Mouse (Mus musculus): ENCODE results near the gene Lfng.

The Lfng gene

DNA sequence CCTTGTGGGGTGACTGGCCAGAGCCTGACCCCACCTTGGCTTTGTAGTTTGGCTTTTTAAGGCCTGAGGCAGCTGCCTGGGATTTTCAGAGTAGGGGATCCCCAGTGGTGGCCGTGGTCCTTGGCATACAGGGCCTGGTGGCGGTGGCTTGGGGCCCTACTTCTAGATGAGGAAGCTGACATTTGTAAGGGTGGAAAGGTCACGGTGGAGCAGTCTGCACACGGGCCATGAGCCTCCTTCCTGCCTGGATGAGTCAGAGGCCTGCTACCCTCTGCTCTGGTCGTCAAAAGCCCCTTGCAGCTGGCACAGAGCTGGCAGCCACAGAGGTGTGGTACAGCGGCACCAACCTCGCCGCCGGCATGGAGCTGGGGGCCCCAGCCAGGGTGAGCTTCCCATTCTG, 9.6 kb downstream of the Lfng start:
- peak; percentile 90 for DNase-seq (ENCODE audit: low read depth)

DNA sequence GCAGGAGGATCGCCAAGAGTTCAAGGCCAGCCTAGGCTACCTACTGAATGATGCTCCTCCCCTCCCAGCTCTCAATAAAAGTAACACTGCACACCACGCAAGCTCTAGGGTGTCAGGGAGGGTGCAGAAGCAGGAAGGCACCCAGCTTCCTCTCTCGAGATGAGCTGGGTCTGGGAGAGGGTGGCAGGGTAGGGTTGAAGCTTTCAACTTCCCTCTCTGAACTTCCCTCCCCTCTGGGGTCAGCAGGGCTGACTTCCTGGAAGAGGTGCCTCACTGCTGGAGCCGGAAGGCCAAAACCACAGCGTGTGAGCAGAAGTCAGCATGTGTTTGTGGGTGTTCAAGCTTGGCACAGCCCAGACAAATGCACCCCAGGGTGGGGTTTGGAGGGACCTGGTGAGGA, 10.6 kb downstream of the Lfng start:
- peak; percentile 90 for DNase-seq (ENCODE audit: low read depth)

- DNase-seq (ENCODE audit: low read depth): peak; percentile 93
These were observed 12.1 kb downstream of the Lfng start for GRCm38 (mm10) chr5:140619151-140619771.

DNA sequence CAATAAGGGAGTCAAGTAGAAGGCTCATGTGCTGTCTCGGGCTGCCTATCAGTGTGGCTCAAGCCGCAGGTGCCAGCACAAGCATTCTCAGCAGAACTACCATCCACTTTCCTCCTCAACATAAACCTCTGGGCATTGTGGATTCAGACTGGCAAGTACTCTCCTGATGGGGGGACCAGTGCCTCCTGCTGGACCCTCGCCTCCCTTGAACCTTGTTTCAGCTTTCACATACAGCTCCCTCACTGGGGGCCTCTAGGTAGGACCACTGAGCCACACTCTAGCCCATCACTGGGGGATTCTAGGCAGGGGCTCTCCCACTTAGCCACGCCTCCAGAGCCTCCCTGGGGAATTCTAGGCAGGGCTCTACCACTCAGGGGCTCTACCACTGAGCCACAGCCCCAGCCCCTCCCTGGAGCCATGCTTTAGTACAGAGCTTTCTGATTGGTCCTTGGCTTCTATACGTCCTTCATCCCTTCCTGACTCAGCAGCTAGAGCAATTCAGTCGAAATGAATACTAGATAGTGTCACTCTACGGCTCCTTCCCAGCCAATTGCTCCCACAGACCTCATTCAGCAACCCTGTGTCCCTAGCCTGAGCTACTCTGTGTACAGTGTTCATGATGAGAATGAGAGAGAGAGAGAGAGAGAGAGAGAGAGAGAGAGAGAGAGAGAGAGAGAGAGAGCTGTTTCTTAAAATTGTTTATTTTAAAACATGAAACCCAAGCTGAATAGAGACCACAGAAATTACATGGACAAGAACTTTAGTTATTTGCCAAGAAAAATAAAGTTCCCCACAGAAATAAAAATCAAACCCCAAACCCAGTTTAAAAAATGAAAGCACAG, 13.0 kb downstream of the Lfng start:
- peak; percentile 50 for DNase-seq (ENCODE audit: low read depth)

DNA sequence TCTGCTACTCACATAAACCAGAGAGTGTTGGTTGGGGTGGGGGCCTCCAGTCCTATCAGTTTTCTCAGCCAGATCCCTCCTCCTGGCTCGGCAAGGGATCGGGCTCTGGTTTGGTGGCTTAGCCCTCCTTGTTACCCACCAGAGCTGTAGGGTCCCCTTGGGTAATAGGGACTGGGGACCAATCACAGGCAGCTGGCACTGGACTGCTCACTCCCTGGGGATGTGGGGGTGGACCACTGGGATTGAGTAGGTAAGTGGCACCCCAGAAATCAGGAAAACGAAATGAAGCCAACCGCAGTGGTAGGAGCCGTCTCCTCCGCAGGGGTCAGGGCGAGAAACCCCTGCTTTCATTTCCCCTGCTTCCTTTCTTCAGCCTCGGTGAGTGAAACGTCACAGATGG, 14.0 kb downstream of the Lfng start:
- no peak for DNase-seq (ENCODE audit: low read depth)

DNA sequence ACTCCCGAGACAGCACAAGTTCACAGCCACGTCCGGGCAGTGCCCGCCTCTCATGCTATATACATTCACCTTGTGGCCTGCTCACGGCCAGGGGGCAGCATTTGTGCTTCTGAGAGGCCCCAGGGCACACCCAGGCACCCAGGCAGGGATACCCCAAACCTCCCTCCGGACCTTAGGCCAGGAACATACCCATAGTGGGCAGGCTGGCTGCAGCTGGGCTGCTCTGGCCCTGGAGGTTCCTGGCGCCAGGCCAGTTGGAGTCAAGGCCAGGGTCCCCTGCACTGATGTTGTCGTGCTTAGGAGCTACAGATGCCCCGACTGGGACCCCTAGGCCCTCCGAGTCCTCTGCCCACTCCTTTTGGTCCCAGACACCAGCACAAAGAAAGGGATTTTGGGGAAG, 14.4 kb downstream of the Lfng start:
- no peak for DNase-seq (ENCODE audit: low read depth)

DNA sequence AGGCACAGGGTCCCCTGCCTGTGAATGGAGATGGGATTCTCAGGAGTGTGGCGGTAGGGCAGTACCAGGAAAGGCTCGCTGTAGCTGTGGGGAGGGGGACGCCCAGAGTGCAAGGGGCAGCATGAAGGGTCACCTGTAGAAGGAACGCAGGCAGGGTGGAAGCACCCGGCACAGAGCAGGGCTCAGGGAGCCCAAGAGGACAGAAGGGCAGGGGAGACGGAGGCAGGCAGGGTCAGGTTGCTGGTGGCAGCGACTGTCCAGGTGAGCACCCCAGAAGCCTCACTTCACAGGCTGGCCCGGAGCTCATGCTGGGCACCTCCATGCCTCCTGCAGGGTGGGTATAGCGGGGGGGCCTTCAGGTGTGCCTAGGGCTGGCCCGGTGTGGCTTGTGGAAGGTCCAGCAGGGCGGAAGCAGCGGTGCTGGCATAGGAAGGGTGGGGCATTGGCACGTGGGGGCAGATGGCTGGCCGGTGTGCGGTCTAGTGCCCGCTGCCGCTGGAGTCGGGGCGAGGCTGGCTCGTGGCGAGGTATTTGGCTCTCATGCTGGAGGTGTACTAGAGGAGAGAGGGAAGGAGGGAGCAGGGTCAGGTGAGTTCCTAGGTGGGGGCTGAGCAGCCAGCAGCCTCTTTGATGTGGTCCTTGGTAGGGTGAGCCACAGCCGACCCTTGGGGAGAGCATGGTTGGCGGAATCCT, 16.0 kb downstream of the Lfng start:
- no peak for DNase-seq (ENCODE audit: low read depth)

DNA sequence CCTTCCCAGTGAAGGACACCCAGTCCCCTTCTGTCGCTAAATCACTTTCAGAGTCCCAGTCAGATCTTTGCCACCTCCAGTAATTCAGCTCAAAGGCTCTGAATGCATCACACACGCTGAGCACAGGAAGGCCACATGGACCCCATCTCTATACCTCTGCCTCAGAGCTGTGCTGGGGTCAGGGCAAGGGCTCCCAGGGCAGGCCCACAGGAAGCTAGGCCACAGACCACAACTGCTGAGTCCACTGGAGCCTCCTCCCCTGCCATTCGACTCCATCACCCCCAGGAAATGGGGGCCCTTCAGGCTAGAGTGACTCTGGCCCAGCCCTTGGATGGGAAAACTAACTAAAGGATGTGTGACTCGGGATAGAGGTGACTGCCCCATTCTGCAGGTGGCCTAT, 16.7 kb downstream of the Lfng start:
- DNase-seq (ENCODE audit: low read depth): peak; percentile 34

- DNase-seq (ENCODE audit: low read depth): no peak
These were observed 17.1 kb downstream of the Lfng start for GRCm38 (mm10) chr5:140624238-140624637.

GRCm38 (mm10) chr5:140624961-140625360, 17.8 kb downstream of the Lfng start:
- no peak for DNase-seq (ENCODE audit: low read depth)

DNA sequence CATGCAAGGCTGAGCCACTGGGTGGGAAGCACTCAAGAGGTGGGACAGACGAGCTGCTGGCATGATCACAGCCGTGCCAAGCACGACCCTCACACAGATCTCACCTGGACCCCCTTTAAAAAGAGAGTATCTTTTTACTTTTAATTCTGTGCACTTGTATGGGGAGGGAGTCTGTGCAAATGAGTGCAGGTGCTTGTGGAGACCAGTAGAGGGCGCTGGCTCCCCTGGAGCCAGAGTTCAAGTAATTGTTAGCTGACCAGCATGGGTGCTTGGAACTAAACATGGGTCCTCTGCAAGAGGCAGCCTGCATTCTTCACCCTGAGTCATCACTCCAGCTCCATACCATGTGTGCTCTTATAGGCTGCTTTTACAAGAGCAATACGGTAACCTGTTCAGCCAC, 20.5 kb downstream of the Lfng start:
- DNase-seq (ENCODE audit: low read depth): no peak

GRCm38 (mm10) chr5:140628995-140629394, 21.9 kb downstream of the Lfng start:
- peak; percentile 68 for DNase-seq (ENCODE audit: low read depth)

GRCm38 (mm10) chr5:140633432-140633831, 26.3 kb downstream of the Lfng start:
- no peak for DNase-seq (ENCODE audit: low read depth)

GRCm38 (mm10) chr5:140634798-140635722, 27.9 kb downstream of the Lfng start:
- no peak for DNase-seq (ENCODE audit: low read depth)

GRCm38 (mm10) chr5:140636316-140637057, 29.4 kb downstream of the Lfng start:
- peak; percentile 74 for DNase-seq (ENCODE audit: low read depth)

- no peak for DNase-seq (ENCODE audit: low read depth)
These were observed 29.9 kb downstream of the Lfng start for GRCm38 (mm10) chr5:140637058-140637410.

DNA sequence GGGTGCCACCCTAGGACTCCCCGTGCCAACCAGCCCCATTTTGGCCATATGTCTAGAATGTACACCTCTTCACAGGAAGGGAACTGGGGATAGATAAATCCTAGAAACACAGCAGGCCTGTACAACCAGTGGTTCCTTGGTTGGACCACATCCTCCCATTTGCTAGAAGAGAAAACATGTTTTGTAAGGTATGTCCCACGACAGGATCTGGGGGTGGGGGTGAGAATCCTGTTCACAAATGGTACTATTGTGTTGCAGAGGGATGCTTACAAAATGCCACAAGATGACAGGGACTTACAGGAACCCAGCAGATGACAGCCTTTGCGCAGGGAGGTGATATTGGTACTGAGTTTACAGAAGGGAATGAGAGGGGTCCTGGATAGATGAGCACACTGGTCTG, 30.9 kb downstream of the Lfng start:
- DNase-seq (ENCODE audit: low read depth): peak; percentile 58

- DNase-seq (ENCODE audit: low read depth): peak; percentile 43
These were observed 31.4 kb downstream of the Lfng start for GRCm38 (mm10) chr5:140638484-140638883.

DNA sequence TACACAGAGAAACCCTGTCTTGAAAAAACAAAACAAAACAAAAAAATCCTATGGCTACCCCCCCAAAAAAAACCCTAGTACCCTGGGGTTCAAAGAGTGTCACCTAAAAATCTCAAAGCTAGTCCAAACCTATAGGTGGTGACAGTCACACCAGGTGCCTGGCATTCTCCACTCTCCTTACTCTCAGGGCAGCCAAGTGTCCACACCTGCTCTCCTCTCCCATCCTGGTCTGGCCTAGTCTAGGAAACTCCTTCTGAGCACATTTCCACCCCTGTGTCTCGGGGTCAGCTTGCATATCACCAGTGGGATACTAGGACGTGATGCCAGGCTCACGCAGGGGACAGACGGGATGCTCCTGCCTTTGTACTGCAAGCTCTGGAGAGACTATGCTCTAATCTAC, 32.2 kb downstream of the Lfng start:
- no peak for DNase-seq (ENCODE audit: low read depth)

DNA sequence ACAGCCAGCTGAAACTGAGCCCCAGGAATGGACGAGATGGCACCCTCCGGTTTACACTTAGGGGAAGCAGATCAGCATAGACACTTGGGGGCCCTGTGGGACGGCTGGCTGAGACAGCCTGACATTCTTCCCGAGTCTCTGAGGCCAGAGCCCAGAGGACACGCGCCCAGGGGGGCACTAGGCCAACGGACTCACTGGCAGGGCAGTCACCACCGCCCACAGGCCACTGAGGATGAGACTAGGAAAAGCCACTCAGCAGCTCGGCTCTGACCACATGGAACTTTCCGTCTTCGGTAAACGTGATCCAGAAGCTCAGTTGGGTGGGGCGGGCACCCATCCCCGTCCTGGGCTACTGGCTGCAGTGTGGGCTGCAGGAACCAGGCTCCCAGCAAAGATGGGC, 32.8 kb downstream of the Lfng start:
- no peak for DNase-seq (ENCODE audit: low read depth)

GRCm38 (mm10) chr5:140640812-140641211, 33.7 kb downstream of the Lfng start:
- no peak for DNase-seq (ENCODE audit: low read depth)
